Mouse (Mus musculus): Measurements from ENCODE around the gene Dchs1. TPM values are rescaled to one million over a fixed set of nuclear protein-coding genes. Genes with fewer than 3 reads are reported as not detected.

Gene Dchs1
- polyA plus RNA-seq, 1 experiment from 2014 or later, result 5.9 TPM

- Histone ChIP-seq H3K4me2 (peak overlapping the region; percentile 41), H3K9me3 (no peaks in the 10 kb centered on the region), H3K4me1 (peaks cover 56% of the 10 kb centered on the region), H3K4me3 (no peak overlapping the region), H3K27me3 (replicated peaks) (peaks cover 14% of the 10 kb centered on the region), H3K36me3 (peaks cover 35% of the 10 kb centered on the region), H3K9ac (no peak overlapping the region), H3K27ac (replicated peaks) (no peak overlapping the region)
- 51% methylated on average over 4 of the region's 4 CpGs for WGBS
- no peak for ATAC-seq (ENCODE audit: extremely low read depth, insufficient number of reproducible peaks, low FRiP score, low TSS enrichment)
These were observed 3.6 kb downstream of the Dchs1 start for GRCm38 (mm10) chr7:105783861-105784260.

GRCm38 (mm10) chr7:105778553-105779265 lies 8.7 kb downstream of the Dchs1 start:
- Histone ChIP-seq H3K27ac (replicated peaks) (peak overlapping the region; percentile 93), H3K4me1 (peaks cover 67% of the 10 kb centered on the region), H3K9me3 (no peaks in the 10 kb centered on the region), H3K9ac (peak overlapping the region; percentile 64), H3K27me3 (replicated peaks) (no peaks in the 10 kb centered on the region), H3K4me2 (peak overlapping the region; percentile 56), H3K4me3 (peak overlapping the region; percentile 13), H3K36me3 (peaks cover 28% of the 10 kb centered on the region)
- WGBS, result 24% methylated on average over 4 of the region's 4 CpGs
- ATAC-seq (ENCODE audit: extremely low read depth, insufficient number of reproducible peaks, low FRiP score, low TSS enrichment), result peak; percentile 49; the same call in 1 of the 2 replicates

GRCm38 (mm10) chr7:105777797-105778552 lies 9.5 kb downstream of the Dchs1 start:
- Histone ChIP-seq H3K9me3 (no peaks in the 10 kb centered on the region), H3K27me3 (replicated peaks) (no peaks in the 10 kb centered on the region), H3K36me3 (peaks cover 29% of the 10 kb centered on the region), H3K4me3 (peak overlapping the region; percentile 13), H3K9ac (peak overlapping the region; percentile 64), H3K4me2 (peak overlapping the region; percentile 56), H3K27ac (replicated peaks) (peak overlapping the region; percentile 93), H3K4me1 (peaks cover 66% of the 10 kb centered on the region)
- WGBS, result 38% methylated on average over 13 of the region's 13 CpGs
- peak; percentile 60; the same call in 1 of the 2 replicates for ATAC-seq (ENCODE audit: extremely low read depth, insufficient number of reproducible peaks, low FRiP score, low TSS enrichment)

- Histone ChIP-seq H3K4me2 (peak overlapping the region; percentile 56), H3K9ac (0 out of 2 replicates have a peak overlapping the region, but pooled peaks have one; percentile 64), H3K27me3 (replicated peaks) (no peaks in the 10 kb centered on the region), H3K4me3 (peak overlapping the region; percentile 13; the same call in 1 of the 2 replicates), H3K9me3 (no peaks in the 10 kb centered on the region), H3K27ac (replicated peaks) (peak overlapping the region; percentile 93), H3K36me3 (peaks cover 30% of the 10 kb centered on the region), H3K4me1 (peaks cover 68% of the 10 kb centered on the region)
- 71% methylated on average over 1 of the region's 1 CpGs for WGBS
- no peak for ATAC-seq (ENCODE audit: extremely low read depth, insufficient number of reproducible peaks, low FRiP score, low TSS enrichment)
These were observed 10.1 kb downstream of the Dchs1 start for GRCm38 (mm10) chr7:105777316-105777715.

GRCm38 (mm10) chr7:105776026-105776425 lies 11.4 kb downstream of the Dchs1 start:
- Histone ChIP-seq H3K36me3 (peaks cover 32% of the 10 kb centered on the region), H3K4me3 (no peak overlapping the region), H3K9me3 (no peaks in the 10 kb centered on the region), H3K9ac (no peak overlapping the region), H3K4me1 (peaks cover 73% of the 10 kb centered on the region), H3K4me2 (no peak overlapping the region), H3K27ac (replicated peaks) (no peak overlapping the region), H3K27me3 (replicated peaks) (no peaks in the 10 kb centered on the region)
- ATAC-seq (ENCODE audit: extremely low read depth, insufficient number of reproducible peaks, low FRiP score, low TSS enrichment), result no peak
- WGBS, result 66% methylated on average over 2 of the region's 2 CpGs

GRCm38 (mm10) chr7:105774661-105775060 lies 12.8 kb downstream of the Dchs1 start:
- no peak overlapping the region for H3K4me3 ChIP-seq
- H3K36me3 ChIP-seq, result peaks cover 34% of the 10 kb centered on the region
- no peak overlapping the region for H3K4me2 ChIP-seq
- 0 out of 2 replicates have a peak overlapping the region, but pooled peaks have one; percentile 3 for H3K27ac ChIP-seq (replicated peaks)
- peaks cover 75% of the 10 kb centered on the region for H3K4me1 ChIP-seq
- no peak for ATAC-seq (ENCODE audit: extremely low read depth, insufficient number of reproducible peaks, low FRiP score, low TSS enrichment)
- H3K27me3 ChIP-seq (replicated peaks), result no peaks in the 10 kb centered on the region
- WGBS, result 33% methylated on average over 8 of the region's 8 CpGs
- H3K9me3 ChIP-seq, result no peaks in the 10 kb centered on the region
- peak overlapping the region; percentile 10; the same call in 1 of the 2 replicates for H3K9ac ChIP-seq

- no peak for ATAC-seq (ENCODE audit: extremely low read depth, insufficient number of reproducible peaks, low FRiP score, low TSS enrichment)
- Histone ChIP-seq H3K36me3 (peaks cover 33% of the 10 kb centered on the region), H3K9ac (0 out of 2 replicates have a peak overlapping the region, but pooled peaks have one; percentile 4), H3K4me2 (no peak overlapping the region), H3K4me3 (no peak overlapping the region), H3K4me1 (peaks cover 69% of the 10 kb centered on the region), H3K27me3 (replicated peaks) (no peaks in the 10 kb centered on the region), H3K9me3 (no peaks in the 10 kb centered on the region), H3K27ac (replicated peaks) (0 out of 2 replicates have a peak overlapping the region, but pooled peaks have one; percentile 3)
- WGBS, result 76% methylated on average over 5 of the region's 5 CpGs
These were observed 14.4 kb downstream of the Dchs1 start for GRCm38 (mm10) chr7:105773041-105773440.

- no peaks in the 10 kb centered on the region for H3K27me3 ChIP-seq (replicated peaks)
- peaks cover 69% of the 10 kb centered on the region for H3K4me1 ChIP-seq
- peaks cover 33% of the 10 kb centered on the region for H3K36me3 ChIP-seq
- no peak overlapping the region for H3K9ac ChIP-seq
- H3K4me2 ChIP-seq, result no peak overlapping the region
- H3K27ac ChIP-seq (replicated peaks), result no peak overlapping the region
- no peaks in the 10 kb centered on the region for H3K9me3 ChIP-seq
- no peak overlapping the region for H3K4me3 ChIP-seq
- 88% methylated on average over 15 of the region's 15 CpGs for WGBS
- ATAC-seq (ENCODE audit: extremely low read depth, insufficient number of reproducible peaks, low FRiP score, low TSS enrichment), result no peak; the same call in 1 of the 2 replicates
These were observed 15.1 kb downstream of the Dchs1 start for GRCm38 (mm10) chr7:105772331-105772730.

- Histone ChIP-seq H3K4me1 (peaks cover 52% of the 10 kb centered on the region), H3K4me3 (no peak overlapping the region), H3K36me3 (peaks cover 52% of the 10 kb centered on the region), H3K27ac (replicated peaks) (no peak overlapping the region), H3K9ac (no peak overlapping the region), H3K27me3 (replicated peaks) (peaks cover under 1% of the 10 kb centered on the region; the same call in 1 of the 2 replicates), H3K9me3 (no peaks in the 10 kb centered on the region), H3K4me2 (no peak overlapping the region)
- WGBS, result 80% methylated on average over 3 of the region's 3 CpGs
- ATAC-seq (ENCODE audit: extremely low read depth, insufficient number of reproducible peaks, low FRiP score, low TSS enrichment), result no peak
These were observed 17.5 kb downstream of the Dchs1 start for GRCm38 (mm10) chr7:105769959-105770358.

- Histone ChIP-seq H3K4me2 (no peak overlapping the region), H3K27ac (replicated peaks) (peak overlapping the region; percentile 54), H3K9ac (0 out of 2 replicates have a peak overlapping the region, but pooled peaks have one; percentile 3), H3K4me3 (no peak overlapping the region), H3K9me3 (no peaks in the 10 kb centered on the region), H3K4me1 (peaks cover 36% of the 10 kb centered on the region), H3K27me3 (replicated peaks) (peaks cover 23% of the 10 kb centered on the region), H3K36me3 (peaks cover 71% of the 10 kb centered on the region)
- no peak for ATAC-seq (ENCODE audit: extremely low read depth, insufficient number of reproducible peaks, low FRiP score, low TSS enrichment)
- 35% methylated on average over 6 of the region's 6 CpGs for WGBS
These were observed 19.7 kb downstream of the Dchs1 start for GRCm38 (mm10) chr7:105767729-105768165.

GRCm38 (mm10) chr7:105764331-105764730 lies 23.1 kb downstream of the Dchs1 start:
- no peak overlapping the region for H3K9ac ChIP-seq
- 86% methylated on average over 11 of the region's 11 CpGs for WGBS
- H3K27me3 ChIP-seq (replicated peaks), result peaks cover 44% of the 10 kb centered on the region
- no peaks in the 10 kb centered on the region for H3K9me3 ChIP-seq
- H3K4me2 ChIP-seq, result no peak overlapping the region
- peaks cover 27% of the 10 kb centered on the region for H3K4me1 ChIP-seq
- no peak overlapping the region for H3K4me3 ChIP-seq
- no peak overlapping the region for H3K27ac ChIP-seq (replicated peaks)
- no peak for ATAC-seq (ENCODE audit: extremely low read depth, insufficient number of reproducible peaks, low FRiP score, low TSS enrichment)
- H3K36me3 ChIP-seq, result peaks cover 64% of the 10 kb centered on the region
